Mouse (Mus musculus) testis, adult 2 months (tissue): ENCODE measurements around the gene Nfib.

ENCODE experiments used
- CTCF ChIP-seq: fragments of 200-500 bp; IDR thresholded peaks from 2 replicates; pipeline ENCODE4 v1.5.1; 2012; ENCODE audit warnings: low read depth, mild to moderate bottlenecking, inconsistent platforms, low read length, moderate library complexity; ENCODE audit not compliant: control insufficient read depth, insufficient read depth, insufficient replicate concordance
- POLR2A ChIP-seq: fragments of 200-500 bp; IDR thresholded peaks from 2 replicates; pipeline ENCODE4 v1.6.1; 2012; ENCODE audit warnings: low read depth, mild to moderate bottlenecking, inconsistent platforms, low read length, moderate library complexity; ENCODE audit not compliant: control insufficient read depth

DNA sequence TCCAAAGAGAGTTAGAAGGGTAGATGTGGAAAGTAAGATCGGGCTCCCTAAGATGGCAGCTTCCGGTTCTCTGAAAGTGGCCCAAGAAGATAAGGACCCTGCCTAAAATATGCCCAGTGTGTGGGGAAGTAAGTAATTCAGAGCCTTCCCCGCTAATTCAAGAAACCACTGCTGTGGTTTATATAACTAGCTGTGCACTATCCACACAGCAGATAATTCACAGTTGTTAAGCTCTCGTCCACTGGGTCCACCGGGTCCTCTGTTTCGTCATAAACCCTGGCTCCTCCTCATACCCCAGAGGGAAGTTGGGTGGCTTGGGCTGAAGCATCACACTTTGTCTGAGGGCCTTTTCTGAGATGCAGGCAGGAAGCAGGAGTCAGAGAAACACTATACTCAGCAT, 19.5 kb downstream of the Nfib start:
- TF ChIP-seq CTCF (no peak), POLR2A (no peak; the same call in 1 of the 2 replicates)
